Mouse (Mus musculus) embryonic facial prominence, embryonic 10.5 days (tissue): ENCODE measurements around the gene Rabac1. TPM values are rescaled to one million over a fixed set of nuclear protein-coding genes. Genes with fewer than 3 reads are reported as not detected.

Source experiments
- DNase-seq: peaks from one replicate; pipeline ENCODE4 v3.0.0-alpha.2; 2017; ENCODE audit warnings: low spot score
- H3K27ac ChIP-seq: fragments of 300-500 bp; sonication (generic); replicated peaks from 2 replicates; pipeline ENCODE4 v1.5.1; 2016; ENCODE audit warnings: mild to moderate bottlenecking
- H3K27me3 ChIP-seq: fragments of 300-500 bp; sonication (generic); replicated peaks from 2 replicates; pipeline ENCODE4 v1.6.1; 2016; ENCODE audit warnings: low read depth, mild to moderate bottlenecking; ENCODE audit not compliant: poor library complexity, severe bottlenecking
- H3K36me3 ChIP-seq: fragments of 300-500 bp; sonication (generic); replicated peaks from 2 replicates; pipeline ENCODE4 v1.6.1; 2016; ENCODE audit warnings: mild to moderate bottlenecking, moderate library complexity
- H3K4me1 ChIP-seq: fragments of 300-500 bp; sonication (generic); 2 replicates; pipeline ENCODE4 v1.6.1; 2016
- H3K4me3 ChIP-seq: fragments of 300-500 bp; sonication (generic); 2 replicates; pipeline ENCODE4 v1.5.1; 2016; ENCODE audit warnings: mild to moderate bottlenecking, moderate library complexity
- H3K9me3 ChIP-seq: fragments of 300-500 bp; sonication (generic); 2 replicates; pipeline ENCODE4 v1.6.1; 2016; ENCODE audit warnings: mild to moderate bottlenecking
- WGBS: fragments of 180-500 bp; shearing (Covaris S2); methylation state at CpG from one replicate; pipeline ENCODE4 v1.1.7; 2016; 5-methylcytosine and 5-hydroxymethylcytosine counted together
- polyA plus RNA-seq: library from polyadenylated mRNA; unstranded; fragments of >200 nt; fragmentation: Nextera tagmentation; extraction: Ambion mirVana; gene quantifications from 2 replicates; pipeline ENCODE4 v1.2.1, GENCODE M21; 2016

Gene Rabac1
- polyA plus RNA-seq, 1 experiment from 2014 or later, result 76.1 TPM

GRCm38 (mm10) chr7:25003820-25004388 is 31.4 kb upstream of the Rabac1 start:
- peaks cover 25% of the 10 kb centered on the region for H3K4me1 ChIP-seq
- DNase-seq, result no peak
- 90% methylated on average over 8 of the region's 8 CpGs for WGBS
- H3K36me3 ChIP-seq, result no peaks in the 10 kb centered on the region
- no peaks in the 10 kb centered on the region for H3K9me3 ChIP-seq
- peaks cover 71% of the 10 kb centered on the region for H3K27me3 ChIP-seq
- no peak overlapping the region for H3K27ac ChIP-seq
- no peak overlapping the region for H3K4me3 ChIP-seq

DNA sequence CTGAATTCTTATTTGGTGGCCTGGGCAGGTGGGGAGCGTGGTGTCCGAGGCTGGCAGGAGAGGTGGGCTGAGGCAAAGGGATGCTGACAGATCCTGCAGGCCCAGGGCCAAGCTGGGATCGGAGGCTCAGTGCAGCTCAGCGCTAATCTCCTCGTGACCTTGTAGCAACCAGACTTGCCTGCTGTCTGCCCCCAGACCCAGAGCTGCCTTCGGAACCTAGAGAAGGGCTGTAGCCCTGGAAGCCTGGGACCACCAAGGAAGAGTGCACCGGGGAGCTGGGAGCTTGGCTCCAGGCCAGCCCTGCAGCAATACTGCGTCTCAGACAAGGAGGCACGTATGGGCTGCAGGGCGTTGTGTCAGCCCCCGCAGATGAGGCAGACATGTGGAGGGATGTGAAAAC is 30.7 kb upstream of the Rabac1 start:
- Histone ChIP-seq H3K4me3 (no peak overlapping the region), H3K27me3 (peaks cover 65% of the 10 kb centered on the region), H3K4me1 (peaks cover 20% of the 10 kb centered on the region), H3K27ac (no peak overlapping the region), H3K9me3 (no peaks in the 10 kb centered on the region), H3K36me3 (no peaks in the 10 kb centered on the region)
- DNase-seq, result no peak
- WGBS, result 59% methylated on average over 11 of the region's 11 CpGs

DNA sequence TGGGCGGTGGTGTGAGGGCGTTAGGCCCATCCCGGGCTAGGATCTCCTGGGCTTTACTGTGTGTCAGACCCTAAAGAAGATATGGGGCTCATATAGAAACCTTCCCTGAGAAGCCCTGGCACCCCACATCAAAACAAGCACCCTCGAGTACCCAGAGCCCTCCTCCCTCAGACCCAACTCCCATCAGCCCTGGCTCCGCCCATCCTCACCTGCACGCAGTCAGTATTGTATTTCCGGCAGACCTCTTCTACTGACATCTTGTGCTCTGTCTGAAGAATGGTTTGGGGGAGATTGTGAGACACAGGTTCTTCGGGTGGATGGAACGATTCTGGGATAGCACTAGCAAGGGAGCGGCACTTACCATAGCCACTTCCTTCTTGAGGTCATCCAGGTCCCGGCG is 28.2 kb upstream of the Rabac1 start:
- H3K4me1 ChIP-seq, result peaks cover 15% of the 10 kb centered on the region
- 76% methylated on average over 12 of the region's 12 CpGs for WGBS
- no peak overlapping the region for H3K4me3 ChIP-seq
- DNase-seq, result no peak
- peaks cover 39% of the 10 kb centered on the region for H3K27me3 ChIP-seq
- H3K9me3 ChIP-seq, result no peaks in the 10 kb centered on the region
- no peak overlapping the region for H3K27ac ChIP-seq
- no peaks in the 10 kb centered on the region for H3K36me3 ChIP-seq

DNA sequence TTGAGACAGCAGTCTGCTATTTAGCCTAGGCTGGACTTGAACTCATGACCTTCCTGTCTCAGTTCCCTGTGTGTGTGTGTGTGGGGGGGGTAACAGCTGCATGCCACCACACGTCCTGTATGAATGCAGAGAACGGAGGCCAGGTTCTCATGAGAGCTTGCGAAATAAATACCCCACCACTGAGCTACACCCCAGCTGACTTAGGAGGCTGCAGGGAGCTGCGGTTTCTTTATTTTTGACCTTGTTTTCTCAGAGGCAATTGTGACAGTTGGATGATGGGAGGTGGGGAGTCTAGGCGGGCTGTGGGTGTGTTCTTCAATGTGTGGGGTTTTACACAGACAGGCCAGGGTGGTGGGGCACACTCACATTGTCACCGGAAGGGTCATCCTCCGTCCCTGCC is 27.7 kb upstream of the Rabac1 start:
- no peak for DNase-seq
- Histone ChIP-seq H3K4me3 (no peak overlapping the region), H3K27ac (no peak overlapping the region), H3K9me3 (no peaks in the 10 kb centered on the region), H3K4me1 (peaks cover 10% of the 10 kb centered on the region), H3K36me3 (no peaks in the 10 kb centered on the region), H3K27me3 (peaks cover 34% of the 10 kb centered on the region)
- 75% methylated on average over 7 of the region's 7 CpGs for WGBS

GRCm38 (mm10) chr7:24993081-24993480 is 20.5 kb upstream of the Rabac1 start:
- H3K27ac ChIP-seq, result no peak overlapping the region
- WGBS, result 81% methylated on average over 6 of the region's 6 CpGs
- no peaks in the 10 kb centered on the region for H3K27me3 ChIP-seq
- H3K4me3 ChIP-seq, result no peak overlapping the region
- H3K9me3 ChIP-seq, result no peaks in the 10 kb centered on the region; the same call in 1 of the 2 replicates
- DNase-seq, result no peak
- no peaks in the 10 kb centered on the region for H3K4me1 ChIP-seq
- H3K36me3 ChIP-seq, result no peaks in the 10 kb centered on the region

GRCm38 (mm10) chr7:24990478-24990877 is 17.9 kb upstream of the Rabac1 start:
- no peaks in the 10 kb centered on the region for H3K4me1 ChIP-seq
- WGBS, result 82% methylated on average over 8 of the region's 8 CpGs
- H3K27ac ChIP-seq, result no peak overlapping the region
- peaks cover 2% of the 10 kb centered on the region; the same call in 1 of the 2 replicates for H3K9me3 ChIP-seq
- H3K4me3 ChIP-seq, result no peak overlapping the region
- no peaks in the 10 kb centered on the region for H3K36me3 ChIP-seq
- no peak for DNase-seq
- H3K27me3 ChIP-seq, result no peaks in the 10 kb centered on the region

DNA sequence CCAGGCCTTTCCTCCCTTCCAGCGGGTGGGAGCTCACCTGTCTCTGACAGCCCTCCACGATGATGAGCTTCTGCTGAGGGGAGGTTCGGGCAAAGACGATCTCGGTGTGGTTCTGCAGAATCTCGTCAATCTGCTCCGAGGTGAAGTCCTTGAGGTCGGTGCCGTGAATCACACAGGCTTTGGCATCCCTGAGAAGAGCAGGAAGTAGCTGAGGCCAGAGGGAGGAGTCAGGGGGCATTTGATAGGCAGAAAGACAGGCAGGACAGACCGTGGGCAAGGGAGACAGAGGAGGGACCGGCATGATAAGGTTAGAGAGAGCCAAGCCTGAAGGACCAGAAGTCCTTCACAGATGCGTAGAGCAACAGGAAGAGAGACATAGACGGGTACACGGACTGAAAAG is 15.4 kb upstream of the Rabac1 start:
- no peaks in the 10 kb centered on the region for H3K4me1 ChIP-seq
- no peak for DNase-seq
- no peak overlapping the region for H3K27ac ChIP-seq
- H3K4me3 ChIP-seq, result no peak overlapping the region
- H3K36me3 ChIP-seq, result no peaks in the 10 kb centered on the region
- peaks cover 2% of the 10 kb centered on the region; the same call in 1 of the 2 replicates for H3K9me3 ChIP-seq
- no peaks in the 10 kb centered on the region for H3K27me3 ChIP-seq
- 88% methylated on average over 14 of the region's 14 CpGs for WGBS

GRCm38 (mm10) chr7:24985799-24986198 is 13.2 kb upstream of the Rabac1 start:
- no peaks in the 10 kb centered on the region for H3K4me1 ChIP-seq
- DNase-seq, result no peak
- WGBS, result 70% methylated on average over 5 of the region's 5 CpGs
- H3K4me3 ChIP-seq, result no peak overlapping the region
- H3K36me3 ChIP-seq, result no peaks in the 10 kb centered on the region
- H3K9me3 ChIP-seq, result peaks cover 2% of the 10 kb centered on the region; the same call in 1 of the 2 replicates
- H3K27ac ChIP-seq, result no peak overlapping the region
- no peaks in the 10 kb centered on the region for H3K27me3 ChIP-seq

GRCm38 (mm10) chr7:24984307-24984706 is 11.8 kb upstream of the Rabac1 start:
- H3K27ac ChIP-seq, result no peak overlapping the region
- no peak overlapping the region for H3K4me3 ChIP-seq
- no peaks in the 10 kb centered on the region for H3K4me1 ChIP-seq
- H3K9me3 ChIP-seq, result peaks cover 2% of the 10 kb centered on the region; the same call in 1 of the 2 replicates
- no peak for DNase-seq
- WGBS, result 88% methylated on average over 2 of the region's 2 CpGs
- no peaks in the 10 kb centered on the region for H3K27me3 ChIP-seq
- H3K36me3 ChIP-seq, result no peaks in the 10 kb centered on the region

GRCm38 (mm10) chr7:24983396-24983795 is 10.8 kb upstream of the Rabac1 start:
- no peaks in the 10 kb centered on the region for H3K36me3 ChIP-seq
- H3K27ac ChIP-seq, result no peak overlapping the region
- H3K4me3 ChIP-seq, result no peak overlapping the region
- DNase-seq, result no peak
- 88% methylated on average over 5 of the region's 5 CpGs for WGBS
- H3K4me1 ChIP-seq, result no peaks in the 10 kb centered on the region
- no peaks in the 10 kb centered on the region for H3K27me3 ChIP-seq
- 0 out of 2 replicates have a peak, but pooled peaks cover 5% of the 10 kb centered on the region for H3K9me3 ChIP-seq

GRCm38 (mm10) chr7:24980439-24980838 is 7.9 kb upstream of the Rabac1 start:
- H3K4me1 ChIP-seq, result no peaks in the 10 kb centered on the region
- H3K9me3 ChIP-seq, result 0 out of 2 replicates have a peak, but pooled peaks cover 3% of the 10 kb centered on the region
- no peaks in the 10 kb centered on the region for H3K27me3 ChIP-seq
- H3K27ac ChIP-seq, result no peak overlapping the region
- H3K4me3 ChIP-seq, result no peak overlapping the region
- DNase-seq, result no peak
- WGBS, result 84% methylated on average over 7 of the region's 7 CpGs
- H3K36me3 ChIP-seq, result no peaks in the 10 kb centered on the region

DNA sequence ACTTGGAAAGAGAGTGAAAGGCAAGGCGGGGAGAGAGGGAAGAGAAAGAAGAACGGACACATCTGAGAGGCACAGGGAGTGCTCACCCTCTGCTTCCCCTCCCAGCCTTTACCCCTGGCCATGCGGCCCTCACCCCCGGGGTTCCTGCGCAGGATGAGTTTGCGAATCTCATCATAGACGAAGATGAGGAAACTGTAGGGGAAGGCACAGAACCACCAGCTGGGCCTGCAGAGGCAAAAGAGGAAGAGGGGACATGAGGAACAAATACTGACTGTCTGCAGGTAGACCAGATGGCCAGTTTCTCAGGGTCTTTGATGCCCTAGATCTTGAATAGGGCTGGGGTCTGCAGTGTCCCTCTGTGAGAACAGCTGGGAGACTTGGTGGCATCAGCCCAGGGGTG is 6.2 kb upstream of the Rabac1 start:
- Histone ChIP-seq H3K27ac (no peak overlapping the region), H3K9me3 (0 out of 2 replicates have a peak, but pooled peaks cover 3% of the 10 kb centered on the region), H3K4me3 (no peak overlapping the region), H3K27me3 (no peaks in the 10 kb centered on the region), H3K36me3 (no peaks in the 10 kb centered on the region), H3K4me1 (no peaks in the 10 kb centered on the region)
- 86% methylated on average over 7 of the region's 7 CpGs for WGBS
- no peak for DNase-seq

GRCm38 (mm10) chr7:24974893-24975595 is 2.5 kb upstream of the Rabac1 start:
- Histone ChIP-seq H3K27me3 (no peaks in the 10 kb centered on the region), H3K4me3 (no peak overlapping the region), H3K4me1 (peaks cover 10% of the 10 kb centered on the region), H3K36me3 (no peaks in the 10 kb centered on the region), H3K9me3 (0 out of 2 replicates have a peak, but pooled peaks cover 3% of the 10 kb centered on the region), H3K27ac (no peak overlapping the region)
- peak; percentile 44 for DNase-seq
- WGBS, result 29% methylated on average over 9 of the region's 9 CpGs
